Mouse (Mus musculus) heart, postnatal 4 days (tissue): ENCODE measurements around the gene Toe1. TPM values are rescaled to one million over a fixed set of nuclear protein-coding genes. Genes with fewer than 3 reads are reported as not detected.
A peak's percentile ranks its signal among the peaks of the same experiment; 100 is the strongest.

Source experiments
- DNase-seq: peaks from one replicate; pipeline ENCODE4 v3.0.0; 2021
- total RNA-seq, 2 experiments: library from RNA; stranded (reverse); gene quantifications; 2 replicates each; pipeline ENCODE4 v1.2.3; 2021

Gene Toe1
- total RNA-seq, 2 experiments from 2014 or later = 13.3 to 15.4 TPM

DNA sequence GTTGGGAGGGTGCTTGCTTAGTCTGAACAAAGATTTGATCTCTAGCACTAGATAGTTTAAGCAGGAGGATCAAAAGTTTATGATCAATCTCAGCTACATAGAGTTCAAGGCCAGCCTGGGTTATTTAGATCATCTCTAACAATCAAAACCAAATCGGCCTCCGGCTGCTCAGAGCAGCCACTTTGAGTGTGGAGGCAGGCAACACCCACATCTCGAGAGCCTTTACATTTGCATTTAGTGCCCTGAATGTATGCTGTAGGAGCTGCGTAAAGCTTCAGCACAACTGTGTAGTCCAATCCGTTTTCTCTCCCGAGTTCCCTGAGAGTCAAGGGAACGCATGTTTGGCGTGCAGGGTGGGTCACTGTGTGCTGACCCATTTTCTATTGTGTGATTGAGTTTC is 15.0 kb downstream of the Toe1 start:
- DNase-seq = no peak

DNA sequence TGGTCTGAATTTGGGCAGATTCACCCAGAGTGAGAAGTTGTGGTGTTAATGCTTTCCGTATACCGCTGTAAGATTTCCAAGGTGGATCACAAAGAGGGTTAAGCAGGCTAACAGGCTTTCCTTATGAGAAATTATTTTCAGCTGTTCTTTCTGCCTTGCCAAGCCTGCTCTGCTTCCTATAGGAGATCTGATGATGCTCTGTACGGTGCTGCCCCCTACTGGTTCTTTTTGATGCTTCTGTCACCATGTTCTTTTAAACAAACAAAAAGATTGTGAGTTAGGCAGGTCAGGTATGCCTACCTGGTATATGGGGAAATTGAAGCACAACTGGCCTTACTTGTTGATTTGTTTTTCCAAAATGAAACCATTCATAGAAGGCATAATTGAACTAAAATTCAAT is 18.5 kb downstream of the Toe1 start:
- DNase-seq = peak; percentile 87

- DNase-seq = no peak
Measured at GRCm38 (mm10) chr4:116787985-116788760, 19.3 kb downstream of the Toe1 start.

GRCm38 (mm10) chr4:116786587-116786986 is 20.9 kb downstream of the Toe1 start:
- DNase-seq = no peak

DNA sequence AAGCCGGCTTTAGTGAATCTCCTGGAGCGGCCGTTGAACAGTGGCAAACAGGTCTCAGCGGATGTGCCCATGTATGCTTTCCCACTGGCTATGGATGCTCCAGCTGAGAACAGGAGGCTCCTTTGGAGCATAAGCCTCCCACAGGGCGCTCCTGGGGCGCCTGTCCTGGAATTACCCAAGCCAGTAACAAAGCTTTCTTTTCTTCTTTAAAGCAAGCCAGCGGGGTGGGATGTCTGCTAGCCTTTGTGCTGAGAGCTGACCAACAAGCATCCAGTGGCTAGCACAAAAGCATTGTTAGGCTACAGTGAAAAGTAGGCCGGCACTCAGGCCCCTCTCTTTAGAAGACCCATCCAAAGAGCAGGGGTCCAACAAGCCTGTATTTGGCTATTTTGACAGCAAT is 25.3 kb downstream of the Toe1 start:
- DNase-seq = no peak

DNA sequence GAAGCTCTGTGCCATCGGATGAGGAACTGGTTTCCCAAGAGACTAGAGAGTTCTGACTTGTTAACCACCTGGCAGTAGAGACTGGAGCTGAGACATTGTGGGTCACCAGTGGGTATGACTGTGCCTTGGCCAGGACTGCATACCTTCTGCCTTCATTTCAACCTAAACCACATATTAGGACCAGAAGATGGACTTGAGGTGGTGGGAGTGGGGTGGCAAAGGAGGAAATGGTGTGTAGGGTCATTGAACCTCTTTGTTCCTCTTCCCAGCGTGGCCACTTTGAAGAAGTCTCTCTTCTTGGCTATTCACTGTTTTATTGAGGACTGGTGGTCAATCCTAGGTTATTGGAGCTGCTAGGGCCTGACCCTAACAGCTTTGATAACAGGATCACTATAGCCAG is 26.1 kb downstream of the Toe1 start:
- no peak for DNase-seq

GRCm38 (mm10) chr4:116780541-116780940 is 26.9 kb downstream of the Toe1 start:
- DNase-seq = no peak

- DNase-seq = no peak
Measured at GRCm38 (mm10) chr4:116777079-116777478, 30.4 kb downstream of the Toe1 start.

DNA sequence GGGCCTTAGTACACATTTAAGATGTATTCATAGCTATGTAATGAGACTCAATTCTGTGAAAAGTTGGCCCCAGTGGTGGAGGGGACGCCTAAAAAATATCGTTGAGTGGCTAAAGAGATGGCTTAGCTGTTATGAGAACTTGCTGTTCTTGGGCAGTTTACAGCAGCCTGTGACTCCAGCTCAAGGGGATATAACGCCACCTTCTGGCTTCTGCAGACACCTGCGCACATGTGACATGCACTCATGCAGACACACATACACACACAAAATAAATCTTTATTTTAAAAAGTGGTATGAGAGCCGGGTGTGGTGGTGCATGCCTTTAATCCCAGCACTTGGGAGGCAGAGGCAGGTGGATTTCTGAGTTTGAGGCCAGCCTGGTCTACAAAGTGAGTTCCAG is 31.0 kb downstream of the Toe1 start:
- DNase-seq = no peak

DNA sequence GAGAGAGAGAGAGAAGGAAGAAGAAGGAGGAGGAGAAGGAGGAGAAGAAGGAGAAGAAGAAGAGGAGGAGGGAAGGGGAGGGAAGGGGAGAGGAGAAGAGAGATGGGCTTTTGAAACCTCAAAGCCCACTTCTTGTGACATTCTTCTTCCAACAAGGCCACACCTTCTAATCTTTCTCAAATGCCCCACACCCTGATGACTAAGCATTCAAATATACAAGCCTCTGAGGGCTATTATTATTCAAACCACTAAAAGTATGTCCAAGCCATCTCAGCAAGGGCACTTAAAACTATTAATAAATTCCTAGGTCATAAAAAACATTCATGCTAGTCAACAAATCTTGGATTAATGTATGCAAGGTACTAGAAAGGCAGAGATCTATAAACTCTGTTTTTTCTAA is 38.4 kb downstream of the Toe1 start:
- no peak for DNase-seq

GRCm38 (mm10) chr4:116768510-116768909 is 38.9 kb downstream of the Toe1 start:
- DNase-seq = no peak

- DNase-seq = no peak
Measured at GRCm38 (mm10) chr4:116764001-116764400, 43.4 kb downstream of the Toe1 start.

GRCm38 (mm10) chr4:116761914-116762313 is 45.5 kb downstream of the Toe1 start:
- no peak for DNase-seq

GRCm38 (mm10) chr4:116749750-116750149 is 57.7 kb downstream of the Toe1 start:
- no peak for DNase-seq

Other genes with a start within 250 kb of the Toe1 start
- gene Gpbp1l1, start 250.0 kb downstream of the Toe1 start, total RNA-seq = 10 to 100 TPM; 55.7 to 66.5 TPM
- 1 to 10 TPM; 1.5 to 4.1 TPM for gene Ccdc17, start 211.0 kb downstream of the Toe1 start, total RNA-seq
- gene Nasp, start 179.7 kb downstream of the Toe1 start, total RNA-seq = 10 to 100 TPM; 89.1 to 92.2 TPM
- gene Akr1a1, start 156.0 kb downstream of the Toe1 start, total RNA-seq = 100 to 1,000 TPM; 438 to 466 TPM
- gene Prdx1, start 122.1 kb downstream of the Toe1 start, total RNA-seq = 100 to 1,000 TPM; 393 to 438 TPM
- gene Mmachc, start 99.2 kb downstream of the Toe1 start, total RNA-seq = 10 to 100 TPM; 26.5 to 32.4 TPM
- gene Ccdc163, start 99.1 kb downstream of the Toe1 start, total RNA-seq = 10 to 100 TPM; 10.2 to 10.5 TPM
- 1 to 10 TPM; 1.9 to 2.1 TPM for gene Tesk2, start 86.7 kb downstream of the Toe1 start, total RNA-seq
- gene Mutyh, start 83 bp upstream of the Toe1 start, total RNA-seq = 1 to 10 TPM; 4.0 to 4.2 TPM
- 1 to 10 TPM; 1.3 to 2.2 TPM for gene Hpdl, start 14.1 kb upstream of the Toe1 start, total RNA-seq
- gene Zswim5, start 69.7 kb upstream of the Toe1 start, total RNA-seq = 1 to 10 TPM; 2.1 to 2.4 TPM
- gene Urod, start 186.8 kb upstream of the Toe1 start, total RNA-seq = 10 to 100 TPM; 80.0 to 83.1 TPM
- 10 to 100 TPM; 11.3 to 15.1 TPM for gene Hectd3, start 187.7 kb upstream of the Toe1 start, total RNA-seq
- gene Eif2b3, start 211.8 kb upstream of the Toe1 start, total RNA-seq = 10 to 100 TPM; 19.1 to 20.1 TPM